Mouse (Mus musculus) midbrain, embryonic 15.5 days (tissue): ENCODE measurements at regions not wholly inside any gene's neighbourhood (a gene's known extent, or its start where the extent isn't known, plus 50 kb on each side); places are given as distances from the start of the nearest gene placed in this dataset.
"Not testable (repeated sequence)": the region's sequence is repeated elsewhere in the genome, so short reads cannot be mapped to it uniquely, and the experiment has no call there.

Experiments
- ATAC-seq: fragments of 200-750 bp; cut with Nextera tagmentation; replicated peaks from 2 replicates; pipeline ENCODE4 v1.8.0; 2017; ENCODE audit warnings: moderate TSS enrichment
- H3K27ac ChIP-seq: fragments of 300-500 bp; sonication (generic); 2 replicates; pipeline ENCODE4 v1.5.1; 2015; ENCODE audit warnings: mild to moderate bottlenecking, inconsistent platforms
- H3K27me3 ChIP-seq: fragments of 300-500 bp; sonication (generic); replicated peaks from 2 replicates; pipeline ENCODE4 v1.6.1; 2015; ENCODE audit warnings: inconsistent platforms
- H3K36me3 ChIP-seq: fragments of 300-500 bp; sonication (generic); replicated peaks from 2 replicates; pipeline ENCODE4 v1.6.1; 2015; ENCODE audit warnings: inconsistent platforms
- H3K4me1 ChIP-seq: fragments of 300-500 bp; sonication (generic); 2 replicates; pipeline ENCODE4 v1.6.1; 2015; ENCODE audit warnings: inconsistent platforms
- H3K4me2 ChIP-seq: fragments of 300-500 bp; sonication (generic); 2 replicates; pipeline ENCODE4 v1.6.1; 2015; ENCODE audit warnings: inconsistent platforms, mild to moderate bottlenecking, moderate library complexity
- H3K4me3 ChIP-seq: fragments of 300-500 bp; sonication (generic); 2 replicates; pipeline ENCODE4 v1.5.1; 2015; ENCODE audit warnings: mild to moderate bottlenecking, inconsistent platforms
- H3K9ac ChIP-seq: fragments of 300-500 bp; sonication (generic); 2 replicates; pipeline ENCODE4 v1.6.1; 2015; ENCODE audit warnings: mild to moderate bottlenecking, inconsistent platforms
- H3K9me3 ChIP-seq: fragments of 300-500 bp; sonication (generic); 2 replicates; pipeline ENCODE4 v1.6.1; 2016; ENCODE audit warnings: inconsistent platforms
- WGBS: fragments of 180-500 bp; shearing (Covaris S2); methylation state at CpG from one replicate; pipeline ENCODE4 v1.1.7; 2015; ENCODE audit warnings: mixed read lengths; 5-methylcytosine and 5-hydroxymethylcytosine counted together

- not testable (repeated sequence) for H3K4me1 ChIP-seq, H3K9me3 ChIP-seq, H3K36me3 ChIP-seq, H3K9ac ChIP-seq, H3K4me2 ChIP-seq, H3K4me3 ChIP-seq, H3K27ac ChIP-seq, H3K27me3 ChIP-seq
- WGBS, result 11% methylated on average over 4 of the region's 9 CpGs
- ATAC-seq, result peak; percentile 69
These were observed 63.5 kb upstream of the Fcho1 start for GRCm38 (mm10) chr8:71789031-71789460.

- not testable (repeated sequence) for H3K36me3 ChIP-seq, H3K27me3 ChIP-seq, H3K9me3 ChIP-seq, H3K4me3 ChIP-seq, H3K4me1 ChIP-seq, H3K4me2 ChIP-seq, H3K9ac ChIP-seq, ATAC-seq, H3K27ac ChIP-seq
- 90% methylated on average over 8 of the region's 10 CpGs for WGBS
These were observed 55.1 kb upstream of the Fcho1 start for GRCm38 (mm10) chr8:71780624-71781023.

DNA sequence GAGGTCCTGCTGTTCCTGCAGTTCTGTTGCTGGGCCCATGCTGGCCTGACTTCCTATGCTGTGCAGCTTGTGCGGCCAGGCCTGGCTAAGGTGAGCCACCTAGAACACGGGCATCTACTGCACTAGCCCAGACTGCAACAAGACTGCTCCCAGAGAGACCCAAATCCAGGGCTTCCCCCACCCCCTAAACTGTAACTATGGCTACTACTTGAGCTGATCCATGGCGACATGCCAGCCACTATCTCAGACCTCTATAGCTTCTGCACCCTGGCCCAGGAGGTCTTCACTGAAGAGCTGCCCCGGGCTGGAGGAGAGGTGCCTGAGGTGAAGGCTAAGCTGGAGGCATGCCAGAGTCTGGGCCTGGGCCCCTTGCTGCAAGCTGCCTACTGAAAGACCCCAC is 54.3 kb upstream of the Fcho1 start:
- not testable (repeated sequence) for H3K27ac ChIP-seq, H3K4me3 ChIP-seq, H3K4me2 ChIP-seq, H3K9me3 ChIP-seq, H3K36me3 ChIP-seq, H3K27me3 ChIP-seq, H3K4me1 ChIP-seq, H3K9ac ChIP-seq
- ATAC-seq, result 0 out of 2 replicates have a peak, but pooled peaks have one; percentile 27
- 88% methylated on average over 2 of the region's 4 CpGs for WGBS

- 95% methylated on average over 5 of the region's 5 CpGs for WGBS
- not testable (repeated sequence) for H3K9me3 ChIP-seq, H3K9ac ChIP-seq, H3K27ac ChIP-seq, H3K36me3 ChIP-seq, ATAC-seq, H3K4me3 ChIP-seq, H3K4me2 ChIP-seq, H3K4me1 ChIP-seq, H3K27me3 ChIP-seq
These were observed 53.9 kb upstream of the Fcho1 start for GRCm38 (mm10) chr8:71779380-71779779.

- Histone ChIP-seq H3K9ac (no peak overlapping the region), H3K9me3 (no peaks in the 10 kb centered on the region)
- WGBS, result 84% methylated on average over 10 of the region's 10 CpGs
These were observed 53.4 kb upstream of the Fcho1 start for GRCm38 (mm10) chr8:71778916-71779315.

More at GRCm38 (mm10) chr8:71778916-71779315, 53.4 kb upstream of the Fcho1 start:
- ATAC-seq, result no peak
- no peak overlapping the region for H3K4me2 ChIP-seq
- no peaks in the 10 kb centered on the region for H3K36me3 ChIP-seq
- no peak overlapping the region for H3K27ac ChIP-seq
- no peak overlapping the region for H3K4me3 ChIP-seq
- H3K27me3 ChIP-seq, result no peaks in the 10 kb centered on the region
- H3K4me1 ChIP-seq, result no peaks in the 10 kb centered on the region
